Mouse (Mus musculus) ovary, postnatal 14 days (tissue): ENCODE results near the gene Asb1.

ENCODE experiments used
- DNase-seq: peaks from one replicate; pipeline ENCODE4 v3.0.0; 2022; ENCODE audit warnings: low spot score

The Asb1 gene

DNA sequence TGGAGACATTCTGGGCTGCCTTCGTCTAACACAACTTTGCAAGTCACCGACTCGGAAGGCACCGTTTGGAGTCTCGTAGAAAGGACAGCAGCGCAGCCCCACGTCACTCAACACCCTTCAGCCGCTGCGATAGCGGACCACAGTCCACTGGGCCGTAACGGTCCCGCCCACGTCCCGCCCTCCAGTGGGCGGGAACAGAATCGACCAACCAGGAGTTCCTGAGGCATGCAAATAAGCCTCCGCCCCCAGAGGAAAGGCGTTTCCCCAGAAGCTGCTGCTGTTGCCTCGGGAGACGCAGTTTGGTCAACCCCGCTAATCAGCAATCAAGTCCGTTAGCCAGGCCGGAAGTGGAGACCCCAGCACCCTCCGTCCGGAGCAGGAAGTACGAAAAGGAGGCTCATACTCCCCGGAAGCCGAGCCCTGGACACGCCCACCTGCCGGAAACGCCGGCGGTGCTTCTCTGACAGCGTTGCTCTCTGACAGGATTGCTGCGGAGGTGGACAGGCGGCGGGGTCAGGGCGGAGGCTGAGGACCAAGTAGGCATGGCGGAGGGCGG lies at the start of gene Asb1:
Gene Asb1 (plus strand): TSS at position 274 of the 556 bp plus-strand sequence.
- peak; percentile 80 for DNase-seq

GRCm38 (mm10) chr1:91492740-91493139 lies 47.6 kb upstream of the Asb1 start:
- DNase-seq: no peak

DNA sequence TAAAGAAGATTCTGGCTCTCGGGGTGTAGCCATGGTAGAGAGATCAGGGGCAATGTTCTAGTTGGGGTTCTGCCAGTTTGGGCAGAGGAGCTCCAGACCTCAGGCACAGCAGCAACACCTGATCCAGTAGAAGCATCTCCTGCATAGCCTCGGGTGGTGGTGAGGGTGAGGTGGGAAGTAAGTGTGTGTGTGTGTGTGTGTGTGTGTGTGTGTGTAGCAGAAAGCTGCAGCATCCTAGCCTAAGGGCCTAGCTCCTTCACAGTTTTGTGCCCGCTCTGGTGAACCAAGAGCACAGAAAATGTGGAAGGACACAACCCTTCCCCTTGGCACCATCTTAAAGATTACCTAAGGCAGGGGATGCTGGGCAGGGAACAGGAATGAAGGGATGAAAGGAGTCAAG lies 46.4 kb upstream of the Asb1 start:
- DNase-seq: no peak

- DNase-seq: peak; percentile 89
These were observed 45.7 kb upstream of the Asb1 start, which contains the start of gene Traf3ip1 for GRCm38 (mm10) chr1:91494457-91495140. Gene Traf3ip1 (plus strand): TSS chr1:91494647.

DNA sequence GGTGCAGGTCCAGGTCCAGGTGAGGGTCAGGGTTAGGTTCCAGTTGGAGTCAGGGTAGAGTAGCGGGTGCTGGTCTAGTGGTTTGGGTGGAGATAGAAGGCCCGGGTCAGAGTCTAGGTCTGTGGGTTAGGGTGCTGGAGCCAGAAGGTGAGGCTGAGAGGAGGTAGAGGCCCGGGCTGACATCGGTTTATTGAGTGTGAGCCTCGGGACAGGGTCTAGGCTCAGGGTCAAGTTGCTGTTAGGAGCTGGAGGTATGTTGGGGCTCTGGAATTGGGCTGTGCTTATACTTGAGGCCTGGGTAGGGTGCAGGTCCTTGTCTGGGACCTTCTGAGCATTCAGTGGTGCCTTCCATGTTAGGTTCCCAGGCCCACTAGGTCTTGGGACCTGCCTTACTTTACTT lies 45.0 kb upstream of the Asb1 start:
- no peak for DNase-seq

GRCm38 (mm10) chr1:91498579-91498978 lies 41.8 kb upstream of the Asb1 start:
- DNase-seq: no peak

DNA sequence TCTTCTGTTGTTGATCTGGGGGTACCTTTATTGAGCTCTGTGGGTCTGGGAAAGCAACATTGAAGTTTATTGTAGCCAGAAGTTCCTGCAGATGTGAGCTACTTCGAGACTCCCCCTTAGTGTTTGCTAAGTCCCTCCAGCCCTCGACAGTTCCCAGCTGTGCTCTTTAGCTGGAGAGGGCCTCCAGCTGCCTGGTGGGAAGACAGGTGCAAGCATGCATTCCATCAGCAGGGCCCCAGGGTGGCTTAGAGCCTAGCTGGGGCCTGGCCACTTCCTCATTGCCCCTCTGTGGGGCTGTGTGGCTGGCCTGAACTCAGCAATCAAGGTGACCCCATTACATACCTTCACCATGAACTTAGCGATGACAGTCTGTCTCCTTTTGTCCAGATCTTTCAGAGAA lies 35.7 kb upstream of the Asb1 start:
- no peak for DNase-seq

DNA sequence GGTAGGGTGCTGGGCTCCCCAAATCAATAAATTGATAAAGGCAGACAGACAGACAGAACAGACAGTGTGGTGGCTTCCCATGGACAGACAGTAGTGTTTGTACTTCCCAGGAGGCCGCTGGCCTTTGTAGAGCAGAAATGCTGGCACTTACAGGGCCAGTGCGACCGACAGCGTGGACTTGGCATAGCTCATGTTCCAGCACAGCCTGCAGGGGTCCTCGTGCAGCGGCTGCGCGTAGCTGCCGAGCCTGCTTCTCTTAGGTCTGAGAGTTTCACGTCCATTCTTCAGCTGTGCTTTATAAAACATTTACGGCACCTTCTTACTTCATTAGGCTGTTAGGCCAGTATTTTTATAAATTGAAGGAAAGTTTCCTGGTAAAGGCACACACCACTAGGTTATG lies 25.4 kb upstream of the Asb1 start:
- no peak for DNase-seq

DNA sequence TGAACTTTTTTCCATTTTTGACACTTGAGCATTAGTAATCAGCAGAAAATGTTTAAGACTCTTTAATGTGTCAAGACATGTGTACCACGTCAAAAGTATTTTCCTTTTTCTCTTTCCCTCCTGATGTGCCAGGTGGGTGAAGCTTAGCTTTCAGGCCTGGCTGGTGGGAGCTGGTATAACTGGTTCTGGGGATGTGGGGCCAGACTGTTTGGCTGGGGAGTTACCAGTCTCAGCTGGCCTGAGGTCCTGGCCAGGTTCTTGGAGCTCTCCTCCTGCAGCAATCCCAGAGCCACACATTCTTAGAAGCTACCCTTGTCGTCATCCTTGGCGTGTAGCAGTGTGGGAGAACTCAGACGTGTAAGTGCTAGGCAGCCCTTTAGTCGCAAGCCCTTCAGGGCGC lies 24.7 kb upstream of the Asb1 start:
- no peak for DNase-seq

DNA sequence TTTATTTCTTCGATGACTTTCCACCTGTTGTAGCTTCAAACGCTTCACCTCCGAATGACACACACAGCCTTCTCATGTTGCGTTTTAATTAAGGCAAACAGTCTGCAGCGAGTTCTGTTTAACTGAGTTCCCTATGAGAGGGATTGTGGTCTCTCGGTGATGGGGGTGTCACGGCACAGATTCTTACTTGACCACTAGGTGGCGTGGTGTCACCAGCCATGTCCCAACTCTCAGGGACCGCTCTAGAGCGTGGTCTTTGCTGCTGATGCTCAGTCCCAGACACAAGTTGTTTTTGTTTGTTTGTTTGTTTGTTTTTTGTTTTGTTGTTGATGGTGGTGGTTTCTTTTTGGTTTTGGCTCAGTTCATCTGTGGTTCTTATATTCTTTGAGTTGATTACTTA lies 16.6 kb upstream of the Asb1 start:
- peak; percentile 37 for DNase-seq

- no peak for DNase-seq
These were observed 14.5 kb upstream of the Asb1 start for GRCm38 (mm10) chr1:91525838-91526237.

DNA sequence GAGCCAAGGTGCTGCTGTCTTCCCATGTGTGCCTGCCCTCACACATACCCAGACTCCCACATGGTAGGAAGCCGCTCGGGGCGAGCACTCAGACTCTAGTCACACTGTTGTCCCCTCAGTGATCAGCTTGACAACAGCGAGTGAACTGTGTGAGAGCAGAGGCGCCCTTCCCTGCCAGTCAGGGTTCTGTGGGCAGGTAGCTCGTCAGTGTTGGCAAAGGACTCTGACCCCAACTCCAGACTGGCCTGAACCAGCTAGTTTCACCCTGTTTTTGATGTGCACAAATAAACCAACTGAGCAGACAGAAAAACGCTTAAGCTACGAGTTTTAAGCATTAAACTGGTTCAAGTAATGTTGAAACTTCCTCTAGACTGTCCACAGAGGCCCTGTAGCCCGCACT lies 10.2 kb upstream of the Asb1 start:
- DNase-seq: no peak

DNA sequence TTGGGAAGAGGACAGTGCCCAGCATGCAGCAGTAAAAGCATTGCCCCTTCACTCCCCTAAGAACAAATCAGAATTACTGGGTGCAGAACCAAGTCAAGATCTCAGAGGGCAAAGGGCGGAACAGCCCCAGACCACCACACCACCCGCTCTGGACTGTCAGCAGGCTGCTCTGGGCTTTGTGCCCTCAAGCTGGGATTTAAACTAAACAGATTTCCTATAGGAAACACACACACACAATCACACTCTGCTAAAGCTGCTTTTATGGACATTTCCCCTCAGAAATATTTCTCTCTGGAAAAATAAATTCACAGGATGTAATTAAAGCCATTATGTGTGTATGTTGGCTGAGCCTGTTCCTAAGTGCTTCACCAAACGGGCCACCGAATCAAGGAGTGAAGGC lies 8.1 kb upstream of the Asb1 start:
- DNase-seq: no peak

DNA sequence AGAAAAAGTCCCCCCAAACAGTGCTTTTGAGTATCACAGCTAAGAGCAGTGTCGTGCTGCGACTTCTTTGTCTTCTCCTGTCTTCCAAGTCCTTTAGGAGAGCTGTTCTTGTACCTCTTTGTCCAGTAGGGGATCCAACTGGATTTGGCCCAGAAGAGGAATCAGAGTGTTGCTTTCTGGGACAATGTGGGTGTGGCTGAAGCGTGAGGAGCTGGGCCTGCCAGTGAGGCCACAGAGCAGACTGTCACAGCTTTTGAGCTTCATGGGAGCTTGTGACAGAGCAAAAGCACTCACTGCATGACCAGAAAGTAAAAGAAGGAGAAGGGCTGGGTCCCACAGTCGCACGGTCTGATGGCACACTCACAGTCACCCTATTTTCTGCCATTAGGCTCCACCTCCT lies 7.5 kb upstream of the Asb1 start:
- DNase-seq: no peak

DNA sequence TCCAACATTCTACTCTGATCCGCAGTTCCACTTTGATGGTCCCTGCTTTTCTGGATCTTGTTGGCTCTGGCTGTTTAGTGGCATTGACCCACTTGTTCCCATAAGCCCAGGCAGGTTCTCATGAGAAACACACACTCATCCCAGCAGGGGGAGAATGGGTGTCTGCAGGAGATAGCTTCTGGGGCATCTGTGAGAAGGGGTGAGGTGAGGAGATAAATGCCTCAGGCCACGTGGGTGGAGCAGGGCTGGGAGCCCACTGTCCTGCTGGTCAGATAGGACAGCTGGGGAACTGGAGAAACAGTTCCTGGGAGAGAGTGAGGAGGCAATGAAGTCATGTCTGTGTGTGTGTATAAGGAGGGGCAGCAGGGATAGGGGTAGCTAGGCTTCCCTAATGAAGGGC lies 6.9 kb upstream of the Asb1 start:
- no peak for DNase-seq

DNA sequence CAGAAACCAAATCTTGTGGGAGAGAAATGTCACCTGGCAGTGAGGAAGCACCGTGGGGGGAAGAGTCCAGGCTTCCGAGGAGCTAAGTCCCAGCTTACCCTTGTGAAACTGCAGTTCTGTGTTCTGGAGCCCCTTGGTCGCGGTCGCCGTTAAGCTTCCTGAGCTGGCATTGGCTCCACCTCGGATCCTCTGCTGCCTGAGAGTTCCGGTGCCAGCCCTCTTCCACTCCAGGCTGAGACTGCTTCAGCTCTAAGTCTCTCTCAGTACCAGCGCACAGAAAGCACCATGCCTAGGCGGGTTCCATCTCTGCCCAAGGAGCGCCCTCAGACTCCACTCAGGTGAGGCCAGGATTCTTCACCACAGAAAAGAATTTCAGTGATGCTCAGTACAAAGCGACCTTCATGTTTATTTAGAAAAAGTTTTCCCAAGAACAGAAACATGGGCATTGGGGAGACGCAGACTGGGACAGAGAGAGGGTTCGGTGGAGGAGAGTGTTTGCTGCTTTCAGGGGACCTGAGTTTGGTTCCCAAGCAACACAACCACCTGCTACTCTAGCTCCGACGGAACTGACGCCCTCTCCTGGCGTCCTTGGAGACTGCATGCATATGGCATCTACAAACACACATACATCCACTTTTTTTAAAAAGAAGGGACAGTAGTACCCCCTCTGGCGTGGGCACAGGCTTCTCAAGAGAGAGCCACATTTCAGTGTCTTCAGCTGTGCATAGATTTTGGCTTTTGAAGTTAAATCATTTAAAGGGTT lies 6.2 kb upstream of the Asb1 start:
- no peak for DNase-seq

GRCm38 (mm10) chr1:91537786-91538569 lies 2.4 kb upstream of the Asb1 start:
- DNase-seq: no peak

- DNase-seq: no peak
These were observed 1.8 kb upstream of the Asb1 start for GRCm38 (mm10) chr1:91538570-91538929.

DNA sequence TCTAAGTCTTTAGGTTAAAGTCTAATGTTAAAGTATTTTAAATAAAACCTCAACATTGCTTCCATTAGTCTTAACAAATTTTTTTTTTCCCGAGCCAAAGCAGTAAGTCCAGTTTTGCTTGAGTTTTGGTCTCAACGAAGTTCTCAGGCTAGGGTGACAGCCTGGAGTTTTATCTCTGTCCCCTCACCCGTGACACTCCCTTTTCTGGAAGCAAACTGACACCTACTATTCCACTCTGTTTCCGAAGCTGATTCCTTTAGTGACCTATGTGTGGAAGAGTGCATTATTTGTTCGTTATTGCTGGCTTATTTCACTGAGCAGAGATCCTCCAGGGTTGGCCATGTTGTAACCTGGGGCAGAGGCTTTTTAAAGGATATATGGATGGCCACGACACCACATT lies 1.1 kb upstream of the Asb1 start:
- DNase-seq: no peak

GRCm38 (mm10) chr1:91539704-91540270 lies 557 bp upstream of the Asb1 start:
- no peak for DNase-seq

- DNase-seq: no peak
These were observed 773 bp downstream of the Asb1 start for GRCm38 (mm10) chr1:91541042-91541592.

DNA sequence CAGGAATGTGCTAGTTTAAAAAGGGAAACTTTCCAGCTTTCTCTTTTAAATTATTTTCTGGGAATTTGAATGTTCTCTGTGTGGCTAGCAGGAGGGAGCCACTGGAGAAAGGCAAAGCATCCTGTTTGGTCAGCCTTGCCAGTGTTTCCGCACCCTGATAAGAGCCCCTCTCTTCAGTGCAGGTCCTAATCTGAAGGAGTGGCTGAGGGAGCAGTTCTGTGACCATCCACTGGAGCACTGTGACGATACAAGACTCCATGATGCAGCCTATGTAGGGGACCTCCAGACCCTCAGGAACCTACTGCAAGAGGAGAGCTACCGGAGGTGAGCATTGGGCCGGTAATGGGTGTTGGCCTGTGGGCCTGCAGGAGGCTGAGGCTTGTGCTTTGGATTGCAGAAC lies 3.6 kb downstream of the Asb1 start:
- no peak for DNase-seq
